Mouse (Mus musculus) liver, postnatal 0 days (tissue): ENCODE data around the gene Gm853.
A peak's percentile ranks its signal among the peaks of the same experiment; 100 is the strongest.

Source experiments
- CTCF ChIP-seq: sonication (generic); IDR thresholded peaks from 2 replicates; pipeline ENCODE4 v1.5.1; 2016; ENCODE audit warnings: antibody characterized with exemption, low read depth
- EP300 ChIP-seq: IDR thresholded peaks from 2 replicates; pipeline ENCODE4 v1.6.1; 2016; ENCODE audit warnings: antibody characterized with exemption, low read depth, mild to moderate bottlenecking

DNA sequence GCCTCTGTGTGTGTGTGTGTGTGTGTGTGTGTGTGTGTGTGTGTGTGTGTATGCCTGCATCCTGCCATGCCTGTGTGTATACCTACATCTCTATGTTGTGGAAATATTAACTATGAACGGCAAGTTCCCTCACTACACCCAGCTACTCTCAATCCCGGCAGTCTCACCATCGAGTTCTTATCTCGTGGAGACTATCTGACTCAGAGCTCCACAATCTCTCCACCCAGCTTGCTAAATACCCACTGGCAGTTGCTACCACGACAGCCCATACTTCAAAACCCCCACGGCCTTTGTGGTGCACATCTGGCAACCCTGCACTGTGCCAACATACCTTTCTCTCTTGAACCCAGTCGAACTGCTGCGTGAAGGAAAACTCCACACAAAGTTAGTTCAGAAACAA lies 22.5 kb upstream of the Gm853 start:
- TF ChIP-seq EP300 (0 out of 2 replicates have a peak, but pooled peaks have one; percentile 32), CTCF (no peak)
